Mouse (Mus musculus): ENCODE data around the gene Prmt8.

DNA sequence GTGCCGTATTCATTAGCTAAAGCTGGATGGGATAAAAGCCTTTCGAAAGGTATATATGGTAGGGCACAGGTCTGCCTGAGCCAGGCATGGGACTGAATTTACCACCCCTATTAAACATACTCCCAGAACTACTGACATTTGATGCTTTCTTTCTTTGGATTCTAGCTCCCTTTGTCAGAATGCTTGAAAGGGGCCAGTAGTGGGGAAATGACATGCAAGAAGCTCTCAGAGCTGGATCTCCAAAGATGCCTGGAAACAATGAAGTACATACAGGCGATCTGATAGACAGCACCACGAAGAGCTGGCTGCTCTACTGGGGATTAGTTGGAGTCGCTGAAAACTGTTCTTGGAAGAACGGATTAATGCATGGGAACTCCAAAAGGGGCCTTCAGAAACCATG is 16.0 kb downstream of the Prmt8 start:
- TF ChIP-seq POLR2A (IDR thresholded peaks at IDR 0.05; ENCODE audit: low read depth, low read length) = no peak
- TF ChIP-seq CTCF (conservative IDR thresholded peaks at IDR 0.05; ENCODE audit: insufficient read depth, insufficient read length, low read depth, low read length) = no peak
